Mouse (Mus musculus) retina, postnatal 1 day (tissue): ENCODE results near the gene Lyl1.

Experiments used
- DNase-seq: peaks from one replicate; pipeline ENCODE4 v3.0.0-alpha.2; 2012

Lyl1 gene

GRCm38 (mm10) chr8:84742171-84743053 lies 41.2 kb downstream of the Lyl1 start:
- peak; percentile 70 for DNase-seq

GRCm38 (mm10) chr8:84743054-84743415 lies 41.8 kb downstream of the Lyl1 start:
- no peak for DNase-seq

- DNase-seq: peak; percentile 95
Observed at GRCm38 (mm10) chr8:84743517-84744420, 42.5 kb downstream of the Lyl1 start.

GRCm38 (mm10) chr8:84745032-84745925 lies 44.0 kb downstream of the Lyl1 start:
- DNase-seq: peak; percentile 75

GRCm38 (mm10) chr8:84749519-84749918 lies 48.3 kb downstream of the Lyl1 start:
- no peak for DNase-seq

GRCm38 (mm10) chr8:84752734-84753582 lies 51.7 kb downstream of the Lyl1 start:
- DNase-seq: no peak
